Mouse (Mus musculus) forebrain, postnatal 0 days (tissue): ENCODE measurements around the gene Memo1. TPM values are rescaled to one million over a fixed set of nuclear protein-coding genes. Genes with fewer than 3 reads are reported as not detected.
A peak's percentile ranks its signal among the peaks of the same experiment; 100 is the strongest.
"Not testable (repeated sequence)": the region's sequence is repeated elsewhere in the genome, so short reads cannot be mapped to it uniquely, and the experiment has no call there.

Experiments used
- ATAC-seq: fragments of 200-750 bp; cut with Nextera tagmentation; 2 replicates; pipeline ENCODE4 v1.8.0; 2017; ENCODE audit warnings: mild to moderate bottlenecking, moderate library complexity
- DNase-seq: peaks from one replicate; pipeline ENCODE4 v3.0.0-alpha.2; 2015
- H3K27ac ChIP-seq: fragments of 300-500 bp; sonication (generic); 2 replicates; pipeline ENCODE4 v1.5.1; 2014; ENCODE audit warnings: low read depth, mild to moderate bottlenecking, antibody characterized with exemption, low read length, moderate library complexity, mixed read lengths
- H3K27me3 ChIP-seq: fragments of 300-500 bp; sonication (generic); 2 replicates; pipeline ENCODE4 v1.6.1; 2014; ENCODE audit warnings: mild to moderate bottlenecking, low read length, mixed read lengths; ENCODE audit not compliant: insufficient read depth
- H3K36me3 ChIP-seq: fragments of 300-500 bp; sonication (generic); 2 replicates; pipeline ENCODE4 v1.6.1; 2014; ENCODE audit warnings: mild to moderate bottlenecking, moderate library complexity; ENCODE audit not compliant: insufficient read depth
- H3K4me1 ChIP-seq: fragments of 300-500 bp; sonication (generic); 2 replicates; pipeline ENCODE4 v1.6.1; 2014; ENCODE audit warnings: antibody characterized with exemption; ENCODE audit not compliant: insufficient read depth
- H3K4me2 ChIP-seq: fragments of 300-500 bp; sonication (generic); 2 replicates; pipeline ENCODE4 v1.6.1; 2014; ENCODE audit warnings: low read depth, mild to moderate bottlenecking, moderate library complexity
- H3K4me3 ChIP-seq: fragments of 300-500 bp; sonication (generic); 2 replicates; pipeline ENCODE4 v1.5.1; 2014; ENCODE audit warnings: low read depth, low read length, mixed read lengths
- H3K9ac ChIP-seq: fragments of 300-500 bp; sonication (generic); 2 replicates; pipeline ENCODE4 v1.6.1; 2014; ENCODE audit warnings: mild to moderate bottlenecking
- H3K9me3 ChIP-seq: fragments of 300-500 bp; sonication (generic); 2 replicates; pipeline ENCODE4 v1.6.1; 2016; ENCODE audit warnings: low read length
- CTCF ChIP-seq: sonication (generic); IDR thresholded peaks from 2 replicates; pipeline ENCODE4 v1.5.1; 2016; ENCODE audit warnings: antibody characterized with exemption, control low read depth, low read depth
- WGBS: fragments of 180-500 bp; shearing (Covaris S2); extraction: QIAGEN DNeasy Blood & Tissue Kit; methylation state at CpG from one replicate; pipeline ENCODE4 v1.1.7; 2014; 5-methylcytosine and 5-hydroxymethylcytosine counted together
- polyA plus RNA-seq: library from polyadenylated mRNA; unstranded; fragments of >200 nt; fragmentation: Nextera tagmentation; extraction: Ambion mirVana; gene quantifications from 2 replicates; pipeline ENCODE4 v1.2.1, GENCODE M21; 2015
- total RNA-seq: library from RNA; depleted of rRNA; stranded (reverse); fragments of >200 nt; gene quantifications from 2 replicates; pipeline ENCODE4 v1.2.3, GENCODE M21; 2014; rRNA removed

Gene Memo1
- total RNA-seq (45.7 and 54.2 TPM in 2 replicates), polyA plus RNA-seq (46.3 and 52.9 TPM in 2 replicates)

DNA sequence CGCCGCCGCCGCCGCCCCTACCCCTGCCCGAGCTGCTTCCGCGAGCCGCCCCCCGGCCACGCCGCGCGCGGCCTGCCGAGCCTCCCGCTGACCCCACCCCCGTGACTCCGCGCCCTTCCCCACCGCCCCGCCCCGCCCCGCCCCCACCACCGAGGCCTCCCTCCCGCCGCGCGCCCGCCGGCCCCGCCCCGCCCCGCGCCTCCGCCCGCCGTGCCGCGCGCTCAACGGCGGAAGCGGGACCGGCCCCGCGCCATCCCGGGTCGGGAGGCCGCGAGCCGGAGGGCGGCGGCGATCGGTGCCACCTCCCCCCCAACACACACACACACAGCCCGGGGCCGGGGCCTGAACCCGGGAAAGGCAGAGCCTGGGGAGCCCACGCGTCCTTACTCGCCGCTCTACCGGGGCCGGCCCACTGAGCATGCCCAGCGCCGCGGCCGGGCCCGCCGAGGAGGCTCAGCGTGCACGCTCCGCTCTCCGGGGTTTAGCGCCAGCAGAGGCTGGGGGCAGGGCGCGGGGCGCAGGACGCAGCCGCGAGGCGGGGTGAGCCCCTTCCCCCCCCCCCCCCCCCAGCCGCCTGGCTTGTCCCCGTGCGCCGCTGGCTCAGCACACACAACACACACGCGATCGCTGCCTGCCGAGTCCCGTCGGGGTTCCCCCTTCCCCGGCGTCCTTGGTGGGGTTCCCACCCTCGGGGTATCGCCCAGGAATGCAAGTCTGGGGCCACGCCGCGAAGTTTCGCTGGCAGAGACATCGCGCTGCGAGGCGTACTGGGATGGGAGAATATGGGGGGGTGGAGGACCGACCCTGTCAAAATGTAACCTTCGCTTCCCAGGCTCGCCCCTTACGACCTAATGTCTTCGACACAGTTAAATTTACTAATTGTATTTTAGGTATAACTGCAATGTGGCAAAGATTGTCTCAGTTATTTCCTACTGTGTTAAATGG is at the start of gene Memo1:
Memo1 (minus strand) TSS at position 496 of the 945 bp plus-strand sequence.
- no peak for TF ChIP-seq CTCF
- DNase-seq, result peak; percentile 91
- peak within 1 kb of the TSS; percentile 91 for H3K4me3 ChIP-seq
- H3K36me3 ChIP-seq, result 0 out of 2 replicates have a peak, but pooled peaks cover 6% of the 10 kb centered on the region
- 0 out of 2 replicates have a peak, but pooled peaks cover 3% of the 10 kb centered on the region for H3K4me1 ChIP-seq
- H3K27me3 ChIP-seq, result no peaks in the 10 kb centered on the region
- peak within 1 kb of the TSS; percentile 92 for H3K9ac ChIP-seq
- H3K9me3 ChIP-seq, result no peaks in the 10 kb centered on the region
- ATAC-seq, result peak; percentile 95
- WGBS, result 3% methylated on average over 45 of the region's 110 CpGs
- H3K4me2 ChIP-seq, result peak within 1 kb of the TSS; percentile 61
- peak within 1 kb of the TSS; percentile 94 for H3K27ac ChIP-seq

DNA sequence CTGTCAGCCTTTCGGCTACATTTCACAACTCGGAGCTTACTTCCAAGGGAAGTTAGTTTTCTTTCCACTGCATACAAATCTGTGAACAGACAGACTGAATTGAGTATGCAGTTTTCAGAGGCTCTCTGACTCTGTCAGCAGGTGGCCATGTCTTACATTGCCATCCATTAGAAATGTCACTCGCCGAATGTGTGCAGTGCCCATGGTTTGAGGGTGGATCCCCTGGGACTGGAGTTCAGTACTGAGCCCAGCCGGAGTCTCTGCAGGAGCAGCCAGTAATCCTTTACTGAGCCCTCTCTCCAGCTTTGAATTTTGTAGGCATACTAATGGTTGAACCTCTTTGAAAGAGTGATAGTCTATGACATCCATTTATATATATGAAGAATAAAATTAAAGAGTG is 45.8 kb upstream of the Memo1 start:
- Histone ChIP-seq H3K9ac (peak overlapping the region; percentile 23; the same call in 1 of the 2 replicates), H3K9me3 (no peaks in the 10 kb centered on the region), H3K27ac (no peak overlapping the region), H3K36me3 (no peaks in the 10 kb centered on the region), H3K4me2 (peak overlapping the region; percentile 69), H3K4me1 (peaks cover 21% of the 10 kb centered on the region), H3K27me3 (no peaks in the 10 kb centered on the region), H3K4me3 (peak overlapping the region; percentile 98)
- no peak for ATAC-seq
- no peak for TF ChIP-seq CTCF
- DNase-seq, result no peak
- WGBS, result 41% methylated on average over 5 of the region's 5 CpGs

DNA sequence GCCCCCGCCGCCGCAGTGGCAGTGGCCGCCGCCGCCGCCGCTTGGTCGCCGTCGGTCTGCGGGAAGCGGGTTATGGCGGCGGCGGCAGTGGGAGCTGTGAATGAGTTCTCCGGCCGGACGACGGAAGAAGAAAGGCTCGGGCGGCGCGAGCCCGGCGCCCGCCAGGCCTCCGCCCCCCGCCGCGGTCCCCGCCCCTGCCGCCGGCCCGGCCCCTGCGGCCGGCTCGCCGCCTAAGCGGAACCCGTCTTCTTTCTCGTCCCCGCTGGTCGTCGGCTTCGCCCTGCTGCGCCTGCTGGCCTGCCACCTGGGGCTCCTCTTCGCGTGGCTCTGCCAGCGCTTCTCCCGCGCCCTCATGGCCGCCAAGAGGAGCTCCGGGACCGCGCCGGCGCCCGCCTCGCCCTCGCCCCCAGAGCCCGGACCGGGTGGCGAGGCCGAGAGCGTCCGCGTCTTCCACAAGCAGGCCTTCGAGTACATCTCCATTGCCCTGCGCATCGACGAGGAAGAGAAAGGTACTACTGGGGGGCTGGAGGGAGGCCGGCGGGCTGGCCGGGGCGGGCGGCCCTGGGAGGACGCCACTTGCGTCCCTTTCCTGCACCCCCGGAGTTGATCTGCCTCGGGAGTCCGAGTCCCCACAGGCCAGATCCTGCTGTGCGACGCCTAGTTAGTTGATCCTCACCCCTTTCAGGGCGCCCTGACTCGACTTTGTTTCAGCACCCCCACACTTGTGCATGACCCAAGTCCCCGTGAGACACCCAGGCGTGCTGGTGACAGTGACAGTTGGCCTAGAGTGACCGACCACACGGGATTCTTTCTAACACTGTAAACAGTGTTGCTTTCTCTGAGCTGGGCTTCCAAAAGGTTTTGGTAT is 43.9 kb upstream of the Memo1 start, which contains the start of gene Spast:
Spast (plus strand) TSS at position 51 of the 868 bp plus-strand sequence.
- peak; percentile 67 for ATAC-seq

DNA sequence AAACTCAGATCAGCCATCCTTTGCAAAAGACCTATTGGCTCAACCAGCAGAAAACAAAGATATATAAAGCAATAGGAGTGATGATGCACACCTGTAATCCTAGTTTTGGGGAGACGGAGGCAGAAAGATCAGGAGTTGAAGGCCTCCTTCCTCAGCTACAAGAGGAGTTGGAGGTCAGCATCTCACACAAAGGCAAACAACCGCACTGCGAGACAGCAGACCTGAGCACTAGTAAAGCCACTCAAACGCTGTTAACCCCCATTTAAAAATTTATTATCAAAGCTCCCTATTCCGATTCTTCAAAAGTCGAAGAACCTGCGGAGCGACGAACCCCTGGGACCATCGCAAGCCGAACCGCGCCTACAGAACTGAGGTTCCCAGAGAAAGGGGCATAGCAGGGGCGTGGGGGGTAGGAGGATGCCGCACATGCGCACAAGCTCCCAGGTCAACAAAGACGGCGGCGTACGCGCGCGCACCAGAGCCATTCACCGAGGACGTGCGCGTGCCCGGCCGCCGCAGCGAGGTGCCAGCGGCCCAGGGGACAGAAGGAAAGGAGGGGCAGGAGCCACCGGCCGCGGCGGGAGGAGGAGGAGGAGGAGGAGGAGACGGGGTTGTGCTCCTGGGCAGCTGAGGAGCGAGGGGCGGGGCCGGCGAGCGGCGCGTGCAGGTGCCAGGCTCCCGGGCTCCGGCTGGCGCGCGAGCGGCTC is 43.1 kb upstream of the Memo1 start:
- peak; percentile 92 for ATAC-seq
- Histone ChIP-seq H3K4me1 (peaks cover 21% of the 10 kb centered on the region), H3K27me3 (no peaks in the 10 kb centered on the region), H3K27ac (peak overlapping the region; percentile 98), H3K4me2 (peak overlapping the region; percentile 69), H3K36me3 (no peaks in the 10 kb centered on the region), H3K9me3 (no peaks in the 10 kb centered on the region), H3K4me3 (peak overlapping the region; percentile 98), H3K9ac (peak overlapping the region; percentile 96)
- WGBS, result under 1% methylated on average over 40 of the region's 50 CpGs
- DNase-seq, result peak; percentile 98
- no peak for TF ChIP-seq CTCF

More for the DNA sequence above, 43.9 kb upstream of the Memo1 start, which contains the start of gene Spast:
- peak within 1 kb of the TSS; percentile 69 for H3K4me2 ChIP-seq
- TF ChIP-seq CTCF, result no peak
- H3K4me1 ChIP-seq, result peaks cover 21% of the 10 kb centered on the region
- H3K27me3 ChIP-seq, result no peaks in the 10 kb centered on the region
- H3K27ac ChIP-seq, result peak within 1 kb of the TSS; percentile 98
- peak within 1 kb of the TSS; percentile 96 for H3K9ac ChIP-seq
- H3K9me3 ChIP-seq, result no peaks in the 10 kb centered on the region
- peak within 1 kb of the TSS; percentile 98 for H3K4me3 ChIP-seq
- DNase-seq, result peak; percentile 62
- under 1% methylated on average over 53 of the region's 90 CpGs for WGBS
- H3K36me3 ChIP-seq, result no peaks in the 10 kb centered on the region

DNA sequence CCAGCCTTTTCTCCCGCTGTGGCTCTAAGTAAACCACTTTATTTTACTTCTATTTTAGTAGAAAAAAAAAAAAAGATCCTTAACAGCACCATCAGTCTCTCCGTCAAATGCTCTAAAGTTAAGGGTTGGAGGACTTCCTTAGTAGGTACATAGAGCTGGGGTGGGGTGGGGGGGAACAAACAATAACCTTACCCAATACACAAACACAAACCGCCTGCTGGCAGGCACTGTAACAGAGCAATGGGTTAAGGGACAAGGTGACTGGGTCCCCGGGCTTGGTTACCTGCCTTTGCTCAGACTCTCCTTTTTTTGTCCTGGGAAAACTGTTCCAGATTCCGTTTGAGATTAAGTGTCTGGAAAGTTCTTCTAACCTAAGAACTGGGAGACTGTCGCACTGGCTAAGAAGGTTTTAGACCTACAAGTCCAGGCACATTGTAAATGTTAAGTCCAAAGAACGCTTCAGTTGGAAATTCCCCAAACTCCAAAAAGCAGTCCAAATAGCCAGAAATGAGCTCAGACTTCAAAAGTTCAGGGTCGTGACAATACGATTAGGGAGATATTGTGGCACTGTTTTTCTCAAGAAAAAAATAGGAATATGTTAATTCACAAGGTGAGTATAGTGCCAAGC is 35.8 kb upstream of the Memo1 start:
- 79% methylated on average over 9 of the region's 9 CpGs for WGBS

DNA sequence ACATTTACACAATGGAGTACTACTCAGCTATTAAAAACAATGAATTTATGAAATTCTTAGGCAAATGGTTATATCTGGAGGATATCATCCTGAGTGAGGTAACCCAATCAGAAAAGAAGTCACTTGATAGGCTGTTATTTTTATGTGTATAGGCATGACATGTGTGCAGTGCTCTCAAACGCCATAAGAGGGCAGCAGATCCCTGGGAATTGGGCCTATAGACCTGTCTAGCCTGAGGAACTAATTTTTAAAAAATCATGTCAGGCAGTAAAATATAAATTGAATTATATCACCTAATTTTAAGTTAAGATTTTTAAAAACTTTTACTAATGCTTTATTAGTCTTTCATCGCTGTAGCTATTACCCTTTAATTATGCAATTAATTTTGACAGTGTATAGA is 32.8 kb upstream of the Memo1 start:
- H3K4me2 ChIP-seq, H3K36me3 ChIP-seq, H3K27me3 ChIP-seq, H3K9me3 ChIP-seq, H3K27ac ChIP-seq, H3K9ac ChIP-seq, H3K4me3 ChIP-seq, H3K4me1 ChIP-seq: not testable (repeated sequence)
- peak; percentile 71 for DNase-seq
- WGBS, result 54% methylated on average over 2 of the region's 2 CpGs
- ATAC-seq, result peak; percentile 71
- peak; percentile 67 for TF ChIP-seq CTCF

More for the DNA sequence above, 35.8 kb upstream of the Memo1 start:
- no peak for ATAC-seq
- DNase-seq, result no peak
- H3K9ac ChIP-seq, result no peak overlapping the region
- no peaks in the 10 kb centered on the region for H3K4me1 ChIP-seq
- H3K27ac ChIP-seq, result no peak overlapping the region
- no peak overlapping the region for H3K4me3 ChIP-seq
- no peaks in the 10 kb centered on the region for H3K9me3 ChIP-seq
- H3K4me2 ChIP-seq, result no peak overlapping the region
- no peaks in the 10 kb centered on the region for H3K27me3 ChIP-seq
- no peak for TF ChIP-seq CTCF
- H3K36me3 ChIP-seq, result no peaks in the 10 kb centered on the region

DNA sequence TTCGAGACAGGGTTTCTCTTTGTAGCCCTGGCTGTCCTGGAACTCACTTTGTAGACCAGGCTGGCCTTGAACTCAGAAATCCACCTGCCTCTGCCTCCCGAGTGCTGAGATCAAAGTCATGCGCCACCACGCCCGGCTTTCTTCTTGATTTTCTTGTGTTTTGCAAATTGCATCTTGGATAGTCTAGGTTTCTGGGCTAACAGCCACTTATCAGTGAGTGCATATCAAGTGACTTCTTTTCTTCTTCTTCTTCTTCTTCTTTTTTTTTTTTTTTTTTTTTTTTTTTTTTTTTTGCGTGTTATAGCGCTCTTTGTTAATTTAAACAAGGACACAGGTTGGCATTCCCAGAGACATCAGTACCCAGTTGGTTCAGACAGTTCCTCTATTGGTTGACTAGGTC is 31.9 kb upstream of the Memo1 start:
- not testable (repeated sequence) for H3K27me3 ChIP-seq, H3K9me3 ChIP-seq, H3K27ac ChIP-seq, H3K4me3 ChIP-seq, ATAC-seq, H3K9ac ChIP-seq, H3K4me1 ChIP-seq, H3K4me2 ChIP-seq, H3K36me3 ChIP-seq, DNase-seq
- 89% methylated on average over 7 of the region's 7 CpGs for WGBS
